10 mouse cellular contexts compared by ENCODE assay signal in the genomic region with DNA sequence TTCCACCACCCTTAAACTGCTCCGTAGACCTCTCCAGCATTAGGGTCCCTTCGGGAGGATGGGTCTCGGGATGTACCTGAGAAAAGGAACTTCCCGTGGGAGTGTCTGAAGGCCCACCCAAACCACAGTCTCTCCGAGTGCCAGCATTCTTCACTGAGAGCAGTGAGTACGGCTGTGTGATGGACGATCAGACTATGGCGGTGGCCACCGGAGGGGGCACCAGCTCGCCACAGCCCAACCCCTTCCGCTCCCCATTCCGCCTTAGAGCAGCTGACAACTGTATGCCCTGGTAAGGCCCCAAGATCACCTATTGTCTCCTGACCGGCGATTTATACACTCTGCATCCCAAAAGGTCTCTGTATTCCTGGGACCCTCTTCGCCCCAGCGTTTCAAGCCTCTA. TPM values are rescaled to one million over a fixed set of nuclear protein-coding genes. Genes with fewer than 3 reads are reported as not detected.
DNase-seq lines count a peak whose midpoint lies in the region; ATAC-seq lines count a peak whose summit lies in the region.
"Had no signal": no experiment of that assay in that cellular context is flagged by ENCODE, and none has a peak within 500 bp of the region (broad histone marks: within the 10 kb centered on the region; RNA-seq: fewer than 3 reads in every experiment).

No protein-coding gene starts in this region.

- ATAC-seq in heart, embryonic 13.5 days (ENCODE audit: extremely low read depth, insufficient number of reproducible peaks, low FRiP score, low TSS enrichment) = no peak
- no peak for ATAC-seq in hindbrain, embryonic 14.5 days (ENCODE audit: low FRiP score)
- no peak for ATAC-seq in midbrain, embryonic 15.5 days (replicated peaks)

- H3K9ac ChIP-seq in heart, embryonic 13.5 days = peak overlapping the region; percentile 74
- peak overlapping the region; percentile 26; the same call in 1 of the 2 replicates for H3K9ac ChIP-seq in hindbrain, embryonic 14.5 days
- no peak overlapping the region for H3K9ac ChIP-seq in midbrain, embryonic 15.5 days
- H3K9ac ChIP-seq: liver, embryonic 15.5 days had no signal

- peaks cover 29% of the 10 kb centered on the region for H3K4me1 ChIP-seq in heart, embryonic 13.5 days
- H3K4me1 ChIP-seq in hindbrain, embryonic 14.5 days (replicated peaks; ENCODE audit: control insufficient read depth, insufficient read depth, low read length) = 0 out of 2 replicates have a peak, but pooled peaks cover 4% of the 10 kb centered on the region
- H3K4me1 ChIP-seq in midbrain, embryonic 15.5 days = peaks cover 6% of the 10 kb centered on the region; the same call in 1 of the 2 replicates

- peaks cover 67% of the 10 kb centered on the region for H3K27me3 ChIP-seq in heart, embryonic 13.5 days (replicated peaks)
- H3K27me3 ChIP-seq in hindbrain, embryonic 14.5 days (ENCODE audit: control insufficient read depth, insufficient read depth, low read length) = peaks cover 37% of the 10 kb centered on the region
- peaks cover 21% of the 10 kb centered on the region for H3K27me3 ChIP-seq in midbrain, embryonic 15.5 days (replicated peaks)

- peak overlapping the region; percentile 73 for H3K4me2 ChIP-seq in heart, embryonic 13.5 days
- H3K4me2 ChIP-seq in hindbrain, embryonic 14.5 days (replicated peaks) = peak overlapping the region; percentile 43
- H3K4me2 ChIP-seq in midbrain, embryonic 15.5 days = peak overlapping the region; percentile 39; the same call in 1 of the 2 replicates

- H3K36me3 ChIP-seq in heart, embryonic 13.5 days = no peaks in the 10 kb centered on the region
- no peaks in the 10 kb centered on the region for H3K36me3 ChIP-seq in hindbrain, embryonic 14.5 days (replicated peaks; ENCODE audit: control insufficient read depth, insufficient read depth)
- H3K36me3 ChIP-seq in midbrain, embryonic 15.5 days (replicated peaks) = no peaks in the 10 kb centered on the region
- H3K36me3 ChIP-seq: liver, embryonic 15.5 days had no signal

- peaks cover 3% of the 10 kb centered on the region; the same call in 1 of the 2 replicates for H3K9me3 ChIP-seq in heart, embryonic 13.5 days
- no peaks in the 10 kb centered on the region for H3K9me3 ChIP-seq in hindbrain, embryonic 14.5 days (ENCODE audit: control insufficient read depth, low read length)
- no peaks in the 10 kb centered on the region for H3K9me3 ChIP-seq in midbrain, embryonic 15.5 days
- H3K9me3 ChIP-seq: liver, embryonic 15.5 days had no signal

- 21% methylated on average over 16 of the region's 16 CpGs for WGBS in heart, embryonic 13.5 days
- 28% methylated on average over 16 of the region's 16 CpGs for whole genome bisulfite sequencing in hindbrain, embryonic 14.5 days
- WGBS in midbrain, embryonic 15.5 days = 28% methylated on average over 16 of the region's 16 CpGs

- H3K27ac ChIP-seq in heart, embryonic 13.5 days (replicated peaks) = peak overlapping the region; percentile 63; the same call in 1 of the 2 replicates
- no peak overlapping the region for H3K27ac ChIP-seq in hindbrain, embryonic 14.5 days
- H3K27ac ChIP-seq in midbrain, embryonic 15.5 days = no peak overlapping the region
- H3K27ac ChIP-seq: liver, embryonic 15.5 days had no signal

- DNase-seq in heart, adult 11 months = no peak
- peak; percentile 30 for DNase-seq in embryo, embryonic 10.5 days (ENCODE audit: low spot score)
- DNase-seq in hindbrain, embryonic 14.5 days (ENCODE audit: low spot score) = no peak
- no peak for DNase-seq in testis, postnatal 14 days (ENCODE audit: low spot score)
- DNase-seq in cerebellum, postnatal 4 days (ENCODE audit: low spot score in 2 of 2) = no peak
- DNase-seq in retina, embryonic 14.5 days (ENCODE audit: low spot score) = no peak

- H3K4me3 ChIP-seq in heart, embryonic 13.5 days = peak overlapping the region; percentile 48
- H3K4me3 ChIP-seq in hindbrain, embryonic 14.5 days (replicated peaks; ENCODE audit: low read length) = no peak overlapping the region
- H3K4me3 ChIP-seq in midbrain, embryonic 15.5 days = no peak overlapping the region; the same call in 1 of the 2 replicates

RNA-seq across cellular contexts. Expression of gene Cxcl16, which starts 5.4 kb away (rescaled TPM):
- 6.8 and 6.9 TPM in 2 replicates for polyA plus RNA-seq in heart, embryonic 13.5 days (2015; fragmentation: Nextera tagmentation; extraction: Ambion mirVana)
- 7.8 and 10.2 TPM in 2 replicates for polyA plus RNA-seq in hindbrain, embryonic 14.5 days (2014; fragmentation: Nextera tagmentation; extraction: Ambion mirVana)
- 2.5 and 2.9 TPM in 2 replicates for polyA plus RNA-seq in midbrain, embryonic 15.5 days (2015; fragmentation: Nextera tagmentation; extraction: Ambion mirVana)

RNA-seq across cellular contexts. Expression of gene Zmynd15, which starts 6.0 kb away (rescaled TPM):
- polyA plus RNA-seq in heart, embryonic 13.5 days (2015; fragmentation: Nextera tagmentation; extraction: Ambion mirVana) = 1.4 and 1.5 TPM in 2 replicates
- 0.50 and 0.95 TPM in 2 replicates for polyA plus RNA-seq in hindbrain, embryonic 14.5 days (2014; fragmentation: Nextera tagmentation; extraction: Ambion mirVana)
- polyA plus RNA-seq in midbrain, embryonic 15.5 days (2015; fragmentation: Nextera tagmentation; extraction: Ambion mirVana) = 0.61 and 0.62 TPM in 2 replicates

RNA-seq across cellular contexts. Expression of gene Med11, which starts 13.5 kb away (rescaled TPM):
- polyA plus RNA-seq in heart, embryonic 13.5 days (2015; fragmentation: Nextera tagmentation; extraction: Ambion mirVana) = 25.5 and 26.2 TPM in 2 replicates
- polyA plus RNA-seq in hindbrain, embryonic 14.5 days (2014; fragmentation: Nextera tagmentation; extraction: Ambion mirVana) = 41.8 and 45.8 TPM in 2 replicates
- polyA plus RNA-seq in midbrain, embryonic 15.5 days (2015; fragmentation: Nextera tagmentation; extraction: Ambion mirVana) = 46.2 and 49.5 TPM in 2 replicates

RNA-seq across cellular contexts. Expression of gene Arrb2, which starts 32.8 kb away (rescaled TPM):
- 11.2 and 13.2 TPM in 2 replicates for polyA plus RNA-seq in heart, embryonic 13.5 days (2015; fragmentation: Nextera tagmentation; extraction: Ambion mirVana)
- polyA plus RNA-seq in hindbrain, embryonic 14.5 days (2014; fragmentation: Nextera tagmentation; extraction: Ambion mirVana) = 55.9 and 61.2 TPM in 2 replicates
- 53.6 and 53.8 TPM in 2 replicates for polyA plus RNA-seq in midbrain, embryonic 15.5 days (2015; fragmentation: Nextera tagmentation; extraction: Ambion mirVana)

RNA-seq across cellular contexts. Expression of gene Tm4sf5, which starts 39.8 kb away (rescaled TPM):
- 8.4 and 8.5 TPM in 2 replicates for polyA plus RNA-seq in heart, embryonic 13.5 days (2015; fragmentation: Nextera tagmentation; extraction: Ambion mirVana)
- polyA plus RNA-seq in hindbrain, embryonic 14.5 days (2014; fragmentation: Nextera tagmentation; extraction: Ambion mirVana) = 2.9 and 3.0 TPM in 2 replicates
- polyA plus RNA-seq in midbrain, embryonic 15.5 days (2015; fragmentation: Nextera tagmentation; extraction: Ambion mirVana) = 3.8 and 4.0 TPM in 2 replicates
- polyA plus RNA-seq: C2C12 had no signal
